Mouse (Mus musculus) left cerebral cortex, postnatal 10 days (tissue): ENCODE measurements around the gene Srd5a2. TPM values are rescaled to one million over a fixed set of nuclear protein-coding genes. Genes with fewer than 3 reads are reported as not detected.

ENCODE experiments used
- DNase-seq, 2 experiments: peaks; one replicate each; pipeline ENCODE4 v3.0.0; 2021 to 2022; ENCODE audit warnings: low spot score in 2 of 2, mixed read lengths in 1 of 2; ENCODE audit errors: extremely low spot score in 1 of 2
- intact Hi-C: fragments of 180-260 bp; cut with DNase I; formaldehyde crosslinking; loops from one replicate; pipeline ENCODE4 v1.15.1; 2025
- total RNA-seq, 2 experiments: library from RNA; stranded (reverse); gene quantifications; 2 replicates each; pipeline ENCODE4 v1.2.3; 2021

The Srd5a2 gene
- total RNA-seq, 2 experiments from 2014 or later, result 0.28 TPM; not detected in 1

- DNase-seq, result no peak
- intact Hi-C loops, result no loop called here
These were observed 56.5 kb downstream of the Srd5a2 start for GRCm38 (mm10) chr17:73991264-73991663.

- no peak for DNase-seq
- intact Hi-C loops, result no loop called here
These were observed 61.1 kb downstream of the Srd5a2 start for GRCm38 (mm10) chr17:73986571-73986970.

GRCm38 (mm10) chr17:73985936-73986335 lies 61.8 kb downstream of the Srd5a2 start:
- intact Hi-C loops, result no loop called here
- DNase-seq, result no peak

- no peak for DNase-seq
These were observed 63.2 kb downstream of the Srd5a2 start for GRCm38 (mm10) chr17:73984508-73984907.

GRCm38 (mm10) chr17:73982871-73983270 lies 64.8 kb downstream of the Srd5a2 start:
- no peak for DNase-seq
- intact Hi-C loops, result no loop called here

More at GRCm38 (mm10) chr17:73984508-73984907, 63.2 kb downstream of the Srd5a2 start:
- intact Hi-C loops, result no loop called here

- no peak for DNase-seq
- intact Hi-C loops, result no loop called here
These were observed 71.7 kb downstream of the Srd5a2 start for GRCm38 (mm10) chr17:73976066-73976465.

GRCm38 (mm10) chr17:73972648-73973047 lies 75.1 kb downstream of the Srd5a2 start:
- DNase-seq, result no peak
- intact Hi-C loops, result no loop called here

- DNase-seq, result no peak
- intact Hi-C loops, result no loop called here
These were observed 76.4 kb downstream of the Srd5a2 start for GRCm38 (mm10) chr17:73971291-73971690.

- peak in 1 of 2 experiments; percentile 72 for DNase-seq
- intact Hi-C loops, result no loop called here
These were observed 77.2 kb downstream of the Srd5a2 start for GRCm38 (mm10) chr17:73970361-73971027.

Other genes starting within 250 kb of the Srd5a2 start
- gene Ehd3, start 243.8 kb downstream of the Srd5a2 start, total RNA-seq, result 10 to 100 TPM; 68.0 to 73.2 TPM
- gene Xdh, start 97.7 kb downstream of the Srd5a2 start, total RNA-seq, result 1 to 10 TPM in 1 of 2 experiments, under 1 TPM in 1; 0.85 to 1.3 TPM
- 10 to 100 TPM; 62.2 to 65.7 TPM for gene Memo1, start 247.6 kb upstream of the Srd5a2 start, total RNA-seq